Mouse (Mus musculus): ENCODE results near the gene Fasl. TPM values are rescaled to one million over a fixed set of nuclear protein-coding genes. Genes with fewer than 3 reads are reported as not detected.

Fasl gene
- total RNA-seq, 2 experiments from 2014 or later, result 1.2 to 1.5 TPM

- ATAC-seq (ENCODE audit: poor library complexity, severe bottlenecking), result no peak
These were observed 23.3 kb downstream of the Fasl start for GRCm38 (mm10) chr1:161764964-161765363.

- ATAC-seq (ENCODE audit: poor library complexity, severe bottlenecking), result no peak
These were observed 26.7 kb downstream of the Fasl start for GRCm38 (mm10) chr1:161761556-161761955.

- no peak for ATAC-seq (ENCODE audit: poor library complexity, severe bottlenecking)
These were observed 31.7 kb downstream of the Fasl start for GRCm38 (mm10) chr1:161756547-161756946.

- ATAC-seq (ENCODE audit: poor library complexity, severe bottlenecking), result peak; percentile 11; the same call in 1 of the 2 replicates
These were observed 37.0 kb downstream of the Fasl start for GRCm38 (mm10) chr1:161751311-161751710.

GRCm38 (mm10) chr1:161750471-161751041, 37.7 kb downstream of the Fasl start:
- 0 out of 2 replicates have a peak, but pooled peaks have one; percentile 10 for ATAC-seq (ENCODE audit: poor library complexity, severe bottlenecking)

- ATAC-seq (ENCODE audit: poor library complexity, severe bottlenecking), result no peak
These were observed 39.6 kb downstream of the Fasl start for GRCm38 (mm10) chr1:161748685-161749084.

- peak; percentile 89 for ATAC-seq (ENCODE audit: poor library complexity, severe bottlenecking)
These were observed 40.2 kb downstream of the Fasl start for GRCm38 (mm10) chr1:161748138-161748537.

GRCm38 (mm10) chr1:161746542-161747302, 41.6 kb downstream of the Fasl start:
- no peak for ATAC-seq (ENCODE audit: poor library complexity, severe bottlenecking)

- ATAC-seq (ENCODE audit: poor library complexity, severe bottlenecking), result 0 out of 2 replicates have a peak, but pooled peaks have one; percentile 14
These were observed 43.4 kb downstream of the Fasl start for GRCm38 (mm10) chr1:161744855-161745254.

GRCm38 (mm10) chr1:161744209-161744608, 44.1 kb downstream of the Fasl start:
- no peak for ATAC-seq (ENCODE audit: poor library complexity, severe bottlenecking)

- no peak for ATAC-seq (ENCODE audit: poor library complexity, severe bottlenecking)
These were observed 45.6 kb downstream of the Fasl start for GRCm38 (mm10) chr1:161742481-161743267.

GRCm38 (mm10) chr1:161736848-161737247, 51.4 kb downstream of the Fasl start:
- ATAC-seq (ENCODE audit: poor library complexity, severe bottlenecking), result 0 out of 2 replicates have a peak, but pooled peaks have one; percentile 29

- no peak for ATAC-seq (ENCODE audit: poor library complexity, severe bottlenecking)
These were observed 52.0 kb downstream of the Fasl start for GRCm38 (mm10) chr1:161736255-161736654.

- 0 out of 2 replicates have a peak, but pooled peaks have one; percentile 31 for ATAC-seq (ENCODE audit: poor library complexity, severe bottlenecking)
These were observed 52.7 kb downstream of the Fasl start for GRCm38 (mm10) chr1:161735465-161736046.

GRCm38 (mm10) chr1:161734741-161735211, 53.5 kb downstream of the Fasl start:
- peak; percentile 83 for ATAC-seq (ENCODE audit: poor library complexity, severe bottlenecking)

- ATAC-seq (ENCODE audit: poor library complexity, severe bottlenecking), result peak; percentile 15; the same call in 1 of the 2 replicates
These were observed 54.0 kb downstream of the Fasl start for GRCm38 (mm10) chr1:161734314-161734713.

Other genes with a start within 250 kb of the Fasl start
- gene Suco, start 88.2 kb upstream of the Fasl start, total RNA-seq (2015), result 23.0 and 26.4 TPM in 2 replicates
- 52.0 and 61.3 TPM in 2 replicates for gene Suco, start 88.2 kb upstream of the Fasl start, total RNA-seq (2017)
- 11.7 and 13.5 TPM in 2 replicates for gene Pigc, start 180.7 kb upstream of the Fasl start, total RNA-seq (2015)
- 19.1 and 23.2 TPM in 2 replicates for gene Pigc, start 180.7 kb upstream of the Fasl start, total RNA-seq (2017)
- gene 4930558K02Rik, start 191.1 kb upstream of the Fasl start, total RNA-seq (2015), result not detected in 2 replicates
- not detected in 2 replicates for gene 4930558K02Rik, start 191.1 kb upstream of the Fasl start, total RNA-seq (2017)